Comparison of ENCODE assay signal across 8 mouse cellular contexts in the genomic region with DNA sequence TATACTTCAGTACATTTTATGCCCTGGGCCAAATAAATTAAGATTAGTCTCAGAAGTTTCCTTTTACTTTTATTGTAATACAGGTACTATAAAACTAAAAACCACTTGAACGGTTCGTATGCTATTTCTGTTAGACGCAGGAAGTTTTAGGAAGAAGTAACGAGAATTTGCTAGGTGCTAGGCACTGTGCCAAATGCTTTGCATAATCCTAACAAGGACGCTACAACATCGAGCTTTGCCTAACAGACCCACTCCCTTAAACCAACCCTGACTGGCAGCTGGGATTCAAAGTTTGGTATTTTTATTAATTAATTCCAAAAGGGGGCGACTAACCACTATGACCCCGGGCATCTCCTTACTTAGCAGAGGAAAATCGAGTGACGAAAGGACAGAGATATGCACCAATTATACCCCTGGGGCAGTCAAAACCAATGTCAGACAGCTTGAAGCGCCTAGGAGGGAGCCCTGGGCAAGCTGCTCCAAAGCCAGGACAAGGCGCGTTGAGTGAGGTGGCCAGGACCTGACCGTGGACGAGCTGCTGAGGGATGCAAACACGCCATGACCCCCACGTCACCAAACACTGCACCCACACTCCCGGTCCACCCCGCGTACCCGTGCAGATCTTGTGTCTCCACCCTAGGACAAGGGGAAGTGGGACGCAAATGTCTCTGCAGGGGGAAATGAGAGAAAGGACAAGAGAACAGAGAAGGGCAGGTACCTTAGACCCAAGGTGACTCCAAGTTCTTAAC. TPM values are rescaled to one million over a fixed set of nuclear protein-coding genes. Genes with fewer than 3 reads are reported as not detected.
A peak's percentile ranks its signal among the peaks of the same experiment; 100 is the strongest.
DNase-seq lines count a peak whose midpoint lies in the region; ATAC-seq and TF ChIP-seq lines count a peak whose summit lies in the region.

No protein-coding gene starts in this region.

- H3K27me3 ChIP-seq in embryonic facial prominence, embryonic 11.5 days (ENCODE audit: control insufficient read depth, insufficient read depth, low read length) = no peaks in the 10 kb centered on the region
- no peaks in the 10 kb centered on the region for H3K27me3 ChIP-seq in hindbrain, embryonic 13.5 days
- no peaks in the 10 kb centered on the region for H3K27me3 ChIP-seq in liver, postnatal 0 days (ENCODE audit: insufficient read depth, low read length)
- no peaks in the 10 kb centered on the region for H3K27me3 ChIP-seq in splenic B cell, adult 2 months (ENCODE audit: control insufficient read depth, insufficient read depth, low read length, poor library complexity, severe bottlenecking)

- no peaks in the 10 kb centered on the region for H3K9me3 ChIP-seq in embryonic facial prominence, embryonic 11.5 days (replicated peaks; ENCODE audit: control insufficient read depth, low read length)
- H3K9me3 ChIP-seq in hindbrain, embryonic 13.5 days = no peaks in the 10 kb centered on the region
- no peaks in the 10 kb centered on the region for H3K9me3 ChIP-seq in liver, postnatal 0 days (ENCODE audit: low read length)

- no peaks in the 10 kb centered on the region for H3K36me3 ChIP-seq in embryonic facial prominence, embryonic 11.5 days (replicated peaks; ENCODE audit: control insufficient read depth, insufficient read depth, low read depth, low read length)
- no peaks in the 10 kb centered on the region for H3K36me3 ChIP-seq in hindbrain, embryonic 13.5 days
- peaks cover 9% of the 10 kb centered on the region for H3K36me3 ChIP-seq in liver, postnatal 0 days (replicated peaks; ENCODE audit: insufficient read depth, low read length)
- H3K36me3 ChIP-seq in splenic B cell, adult 2 months (ENCODE audit: control insufficient read depth, insufficient read depth, low read length, poor library complexity, severe bottlenecking) = peaks cover 4% of the 10 kb centered on the region

- no peak overlapping the region for H3K27ac ChIP-seq in layer of hippocampus, adult 2 months
- H3K27ac ChIP-seq in embryonic facial prominence, embryonic 11.5 days (replicated peaks; ENCODE audit: low read depth, low read length) = no peak overlapping the region
- no peak overlapping the region for H3K27ac ChIP-seq in hindbrain, embryonic 13.5 days
- H3K27ac ChIP-seq in liver, postnatal 0 days (ENCODE audit: low read depth) = peak overlapping the region; percentile 69

- peak overlapping the region; percentile 61 for H3K9ac ChIP-seq in embryonic facial prominence, embryonic 11.5 days (replicated peaks; ENCODE audit: low read length)
- peak overlapping the region; percentile 68 for H3K9ac ChIP-seq in hindbrain, embryonic 13.5 days
- H3K9ac ChIP-seq in liver, postnatal 0 days (replicated peaks) = peak overlapping the region; percentile 71

- peak overlapping the region; percentile 84 for H3K4me2 ChIP-seq in embryonic facial prominence, embryonic 11.5 days (ENCODE audit: low read depth, low read length)
- peak overlapping the region; percentile 93 for H3K4me2 ChIP-seq in hindbrain, embryonic 13.5 days
- peak overlapping the region; percentile 96 for H3K4me2 ChIP-seq in liver, postnatal 0 days (ENCODE audit: low read depth, low read length)

- 9% methylated on average over 22 of the region's 22 CpGs for WGBS in embryonic facial prominence, embryonic 11.5 days
- WGBS in hindbrain, embryonic 13.5 days = 6% methylated on average over 22 of the region's 22 CpGs
- WGBS in liver, postnatal 0 days (ENCODE audit: insufficient replicate concordance) = 2% methylated on average over 22 of the region's 22 CpGs

- peak overlapping the region; percentile 74 for H3K4me3 ChIP-seq in layer of hippocampus, adult 2 months
- peak overlapping the region; percentile 59 for H3K4me3 ChIP-seq in embryonic facial prominence, embryonic 11.5 days (ENCODE audit: low read depth, low read length)
- H3K4me3 ChIP-seq in hindbrain, embryonic 13.5 days = peak overlapping the region; percentile 66
- peak overlapping the region; percentile 88 for H3K4me3 ChIP-seq in liver, postnatal 0 days (ENCODE audit: low read depth, low read length)

- TF ChIP-seq CTCF in layer of hippocampus, adult 2 months (conservative IDR thresholded peaks at IDR 0.05) = no peak
- TF ChIP-seq CTCF in liver, postnatal 0 days (IDR thresholded peaks at IDR 0.05; ENCODE audit: low read depth) = no peak

- TF ChIP-seq EP300 in liver, postnatal 0 days (IDR thresholded peaks at IDR 0.05; ENCODE audit: low read depth) = no peak

- H3K4me1 ChIP-seq in embryonic facial prominence, embryonic 11.5 days (ENCODE audit: control insufficient read depth, insufficient read depth, low read length) = no peaks in the 10 kb centered on the region
- peaks cover 5% of the 10 kb centered on the region for H3K4me1 ChIP-seq in hindbrain, embryonic 13.5 days (replicated peaks)
- H3K4me1 ChIP-seq in liver, postnatal 0 days (ENCODE audit: insufficient read depth) = peaks cover 5% of the 10 kb centered on the region; the same call in 1 of the 2 replicates

- ATAC-seq in embryonic facial prominence, embryonic 11.5 days (replicated peaks; ENCODE audit: insufficient number of reproducible peaks, low FRiP score, low TSS enrichment, low read depth) = peak; percentile 50
- peak; percentile 77 for ATAC-seq in hindbrain, embryonic 13.5 days (ENCODE audit: low FRiP score)
- ATAC-seq in liver, postnatal 0 days = peak; percentile 56

- no peak for DNase-seq in layer of hippocampus, adult 2 months (ENCODE audit: low spot score in 2 of 2)
- no peak for DNase-seq in layer of hippocampus, postnatal 14 days (ENCODE audit: low spot score in 2 of 2)
- DNase-seq in MEL-GATA-1-ER (ENCODE audit: extremely low read depth, low read depth) = peak; percentile 63
- DNase-seq in embryonic facial prominence, embryonic 11.5 days (ENCODE audit: low spot score) = peak; percentile 25
- no peak for DNase-seq in liver, postnatal 0 days
- DNase-seq in splenic B cell, adult 2 months (ENCODE audit: low read depth, low spot score) = peak; percentile 20
- no peak for DNase-seq in embryo, embryonic 10.5 days (ENCODE audit: low spot score)

RNA-seq across cellular contexts. Expression of a gene that starts 0.5 kb away (rescaled TPM):
- total RNA-seq in layer of hippocampus, adult 2 months (2021) = 1 to 10 TPM; 8.4 to 9.3 TPM
- total RNA-seq in layer of hippocampus, postnatal 14 days (2021) = 1 to 10 TPM; 6.2 to 6.4 TPM
- 10.7 and 10.8 TPM in 2 replicates for polyA plus RNA-seq in embryonic facial prominence, embryonic 11.5 days (2014; fragmentation: Nextera tagmentation; extraction: Ambion mirVana)
- polyA plus RNA-seq in hindbrain, embryonic 13.5 days (2015; fragmentation: Nextera tagmentation; extraction: Ambion mirVana) = 4.1 and 4.6 TPM in 2 replicates
- polyA plus RNA-seq in liver, postnatal 0 days (2015; fragmentation: Nextera tagmentation; extraction: Ambion mirVana) = 3.1 and 3.7 TPM in 2 replicates

RNA-seq across cellular contexts. Expression of a gene that starts 0.7 kb away (rescaled TPM):
- total RNA-seq in layer of hippocampus, adult 2 months (2021) = under 1 TPM; 0.23 to 0.37 TPM
- total RNA-seq in layer of hippocampus, postnatal 14 days (2021) = under 1 TPM; 0.14 to 0.19 TPM
- polyA plus RNA-seq in embryonic facial prominence, embryonic 11.5 days (2014; fragmentation: Nextera tagmentation; extraction: Ambion mirVana) = 0.20 and 0.49 TPM in 2 replicates
- 0.40 and 0.52 TPM in 2 replicates for polyA plus RNA-seq in hindbrain, embryonic 13.5 days (2015; fragmentation: Nextera tagmentation; extraction: Ambion mirVana)
- 0.02 and 0.07 TPM in 2 replicates for polyA plus RNA-seq in liver, postnatal 0 days (2015; fragmentation: Nextera tagmentation; extraction: Ambion mirVana)

Comparison
In these comparisons a context has a peak if more than half of its experiments do, and no peak if none do; other contexts are left out.
1. DNase-seq: peak in MEL-GATA-1-ER (single experiment), embryonic facial prominence, embryonic 11.5 days (single experiment) and splenic B cell, adult 2 months (single experiment); none in layer of hippocampus, adult 2 months (0 of 2), layer of hippocampus, postnatal 14 days (0 of 2), liver, postnatal 0 days (single experiment) and embryo, embryonic 10.5 days (single experiment).
2. Peak in every context shown above with its lines, with median percentiles within 50 percentile points of each other: H3K4me3 ChIP-seq, ATAC-seq, H3K4me2 ChIP-seq and H3K9ac ChIP-seq.